9 mouse cellular contexts compared by ENCODE assay signal in genomic region chr4:149325411-149326162, GRCm38 (mm10). TPM values are rescaled to one million over a fixed set of nuclear protein-coding genes. Genes with fewer than 3 reads are reported as not detected.
DNase-seq lines count a peak whose midpoint lies in the region; ATAC-seq and TF ChIP-seq lines count a peak whose summit lies in the region.
"Had no signal": no experiment of that assay in that cellular context is flagged by ENCODE, and none has a peak within 500 bp of the region (broad histone marks: within the 10 kb centered on the region; RNA-seq: fewer than 3 reads in every experiment).

No protein-coding gene starts in this region.

- ATAC-seq in heart, embryonic 13.5 days (ENCODE audit: extremely low read depth, insufficient number of reproducible peaks, low FRiP score, low TSS enrichment) = no peak
- ATAC-seq in midbrain, embryonic 15.5 days (replicated peaks) = no peak

- no peak overlapping the region for H3K4me2 ChIP-seq in heart, embryonic 13.5 days
- H3K4me2 ChIP-seq in midbrain, embryonic 15.5 days = no peak overlapping the region
- H3K4me2 ChIP-seq: liver, embryonic 11.5 days; midbrain, embryonic 12.5 days had no signal

- no peak overlapping the region for H3K4me3 ChIP-seq in E14TG2a.4 (replicated peaks; ENCODE audit: low read length)
- H3K4me3 ChIP-seq in heart, embryonic 13.5 days = no peak overlapping the region
- no peak overlapping the region for H3K4me3 ChIP-seq in midbrain, embryonic 15.5 days
- H3K4me3 ChIP-seq: midbrain, embryonic 12.5 days had no signal

- H3K9ac ChIP-seq in heart, embryonic 13.5 days = no peak overlapping the region
- H3K9ac ChIP-seq in midbrain, embryonic 15.5 days = no peak overlapping the region
- H3K9ac ChIP-seq: midbrain, embryonic 12.5 days had no signal

- WGBS in heart, embryonic 13.5 days = 68% methylated on average over 10 of the region's 10 CpGs
- 91% methylated on average over 10 of the region's 10 CpGs for WGBS in midbrain, embryonic 15.5 days

- no peaks in the 10 kb centered on the region for H3K27me3 ChIP-seq in E14TG2a.4 (ENCODE audit: insufficient read depth, low read length)
- H3K27me3 ChIP-seq in heart, embryonic 13.5 days (replicated peaks) = no peaks in the 10 kb centered on the region
- H3K27me3 ChIP-seq in midbrain, embryonic 15.5 days (replicated peaks) = no peaks in the 10 kb centered on the region
- H3K27me3 ChIP-seq: midbrain, embryonic 12.5 days had no signal

- peak overlapping the region; percentile 38 for H3K27ac ChIP-seq in heart, embryonic 13.5 days (replicated peaks)
- H3K27ac ChIP-seq in midbrain, embryonic 15.5 days = no peak overlapping the region
- H3K27ac ChIP-seq: midbrain, embryonic 12.5 days had no signal

- peaks cover 33% of the 10 kb centered on the region for H3K36me3 ChIP-seq in E14TG2a.4 (ENCODE audit: insufficient read depth, low read length)
- peaks cover 38% of the 10 kb centered on the region for H3K36me3 ChIP-seq in heart, embryonic 13.5 days
- peaks cover 24% of the 10 kb centered on the region for H3K36me3 ChIP-seq in midbrain, embryonic 15.5 days (replicated peaks)

- H3K9me3 ChIP-seq in E14TG2a.4 (ENCODE audit: low read length) = no peaks in the 10 kb centered on the region
- no peaks in the 10 kb centered on the region for H3K9me3 ChIP-seq in heart, embryonic 13.5 days
- H3K9me3 ChIP-seq in midbrain, embryonic 15.5 days = no peaks in the 10 kb centered on the region
- H3K9me3 ChIP-seq: midbrain, embryonic 12.5 days had no signal

- H3K4me1 ChIP-seq in E14TG2a.4 (replicated peaks; ENCODE audit: low read depth, low read length) = peaks cover 14% of the 10 kb centered on the region
- peaks cover 46% of the 10 kb centered on the region for H3K4me1 ChIP-seq in heart, embryonic 13.5 days
- H3K4me1 ChIP-seq in midbrain, embryonic 15.5 days = no peaks in the 10 kb centered on the region

- DNase-seq in kidney, adult 11 months = peak; percentile 14
- no peak for DNase-seq in kidney, adult 9 months
- peak; percentile 29 for DNase-seq in Muller cell, postnatal 12 days (ENCODE audit: inconsistent ontology term)
- no peak for DNase-seq in right cerebral cortex, postnatal 4 days

- peak; percentile 50 for TF ChIP-seq CTCF in E14TG2a.4 (conservative IDR thresholded peaks at IDR 0.05; ENCODE audit: low read length)

RNA-seq across cellular contexts. Expression of gene Kif1b, which starts 18.1 kb away (rescaled TPM):
- polyA plus RNA-seq in heart, embryonic 13.5 days (2015; fragmentation: Nextera tagmentation; extraction: Ambion mirVana) = 37.8 and 39.9 TPM in 2 replicates
- 147 and 154 TPM in 2 replicates for polyA plus RNA-seq in midbrain, embryonic 15.5 days (2015; fragmentation: Nextera tagmentation; extraction: Ambion mirVana)

Comparison
In these comparisons a context has a peak if more than half of its experiments do, and no peak if none do; other contexts are left out.
1. DNase-seq: peak in kidney, adult 11 months (single experiment) and Muller cell, postnatal 12 days (single experiment); none in kidney, adult 9 months (single experiment) and right cerebral cortex, postnatal 4 days (single experiment).